Comparison of ENCODE assay signal across 8 mouse cellular contexts in the genomic region with DNA sequence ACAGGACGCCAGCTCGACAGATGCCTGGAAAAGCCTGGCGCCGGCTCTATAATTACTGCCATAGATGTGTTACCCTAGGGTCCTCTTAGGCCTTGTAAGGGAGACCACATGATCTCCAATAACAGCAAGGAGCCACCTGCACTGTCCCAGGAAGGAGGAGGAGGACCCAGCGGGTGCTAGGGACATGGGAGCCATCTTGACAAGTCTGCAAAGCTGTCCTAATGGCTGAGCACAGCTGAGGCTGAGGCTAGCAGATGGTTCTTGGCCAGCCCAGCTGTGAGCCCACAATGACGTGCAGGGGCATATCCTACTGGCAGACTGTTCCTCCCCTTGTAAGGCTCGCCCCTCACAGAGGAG. TPM values are rescaled to one million over a fixed set of nuclear protein-coding genes. Genes with fewer than 3 reads are reported as not detected.
DNase-seq lines count a peak whose midpoint lies in the region; ATAC-seq lines count a peak whose summit lies in the region.

No protein-coding gene starts in this region.

- H3K27ac ChIP-seq in liver, embryonic 11.5 days (ENCODE audit: low read depth, low read length): no peak overlapping the region

- peak overlapping the region; percentile 14; the same call in 1 of the 2 replicates for H3K9ac ChIP-seq in liver, embryonic 11.5 days (ENCODE audit: low read depth, low read length)

- DNase-seq in embryo, embryonic 10.5 days (ENCODE audit: low spot score): peak; percentile 24
- DNase-seq in embryo, embryonic 9.5 days (ENCODE audit: extremely low spot score): no peak
- DNase-seq in liver, embryonic 11.5 days (ENCODE audit: low spot score): no peak
- peak; percentile 38 for DNase-seq in skeletal muscle tissue, adult 2 months (ENCODE audit: low read depth, low spot score)
- no peak for DNase-seq in gastrocnemius, postnatal 36 days
- no peak for DNase-seq in cerebellum, postnatal 36 days

- no peak for ATAC-seq in megakaryocyte, adult 5-6 weeks (ENCODE audit: poor library complexity, severe bottlenecking)
- ATAC-seq in liver, embryonic 11.5 days (replicated peaks; ENCODE audit: low FRiP score): no peak

- H3K36me3 ChIP-seq in megakaryocyte, embryonic 14.5 days (replicated peaks; ENCODE audit: low read length): peaks cover 26% of the 10 kb centered on the region
- H3K36me3 ChIP-seq in liver, embryonic 11.5 days (ENCODE audit: control insufficient read depth, insufficient read depth, low read length): no peaks in the 10 kb centered on the region

- peaks cover 64% of the 10 kb centered on the region for H3K4me1 ChIP-seq in megakaryocyte, embryonic 14.5 days
- peaks cover 10% of the 10 kb centered on the region; the same call in 1 of the 2 replicates for H3K4me1 ChIP-seq in liver, embryonic 11.5 days (replicated peaks; ENCODE audit: control insufficient read depth, insufficient read depth, low read length)

- H3K27me3 ChIP-seq in megakaryocyte, embryonic 14.5 days (replicated peaks): peaks cover 40% of the 10 kb centered on the region
- no peaks in the 10 kb centered on the region; the same call in 1 of the 2 replicates for H3K27me3 ChIP-seq in liver, embryonic 11.5 days (replicated peaks; ENCODE audit: control insufficient read depth, insufficient read depth, low read length)

- no peaks in the 10 kb centered on the region for H3K9me3 ChIP-seq in megakaryocyte, embryonic 14.5 days
- H3K9me3 ChIP-seq in liver, embryonic 11.5 days (ENCODE audit: control insufficient read depth, low read length): no peaks in the 10 kb centered on the region

- WGBS in liver, embryonic 11.5 days: 69% methylated on average over 7 of the region's 7 CpGs

- H3K4me2 ChIP-seq in liver, embryonic 11.5 days: peak overlapping the region; percentile 57

- peak overlapping the region; percentile 4 for H3K4me3 ChIP-seq in megakaryocyte, embryonic 14.5 days (replicated peaks)
- H3K4me3 ChIP-seq in liver, embryonic 11.5 days (ENCODE audit: low read depth, low read length): peak overlapping the region; percentile 12

- intact Hi-C loops in gastrocnemius, postnatal 36 days (cut with DNase I): no loop called here

RNA-seq across cellular contexts. Expression of gene Osgin1, which starts 5.9 kb away (rescaled TPM):
- polyA plus RNA-seq in megakaryocyte, embryonic 14.5 days (2012; ENCODE audit: insufficient read depth, low replicate concordance): 6.3 and 11.2 TPM in 2 replicates
- 6.1 and 6.4 TPM in 2 replicates for total RNA-seq in megakaryocyte, adult 5-6 weeks (2015)
- 2.5 and 5.7 TPM in 2 replicates for total RNA-seq in megakaryocyte, adult 5-6 weeks (2017)
- polyA plus RNA-seq in liver, embryonic 11.5 days (2014; fragmentation: Nextera tagmentation; extraction: Ambion mirVana): 15.6 and 17.9 TPM in 2 replicates
- total RNA-seq in gastrocnemius, postnatal 36 days (2021): 10 to 100 TPM; 15.1 to 17.3 TPM

RNA-seq across cellular contexts. Expression of gene Necab2, which starts 6.6 kb away (rescaled TPM):
- polyA plus RNA-seq in megakaryocyte, embryonic 14.5 days (2012; ENCODE audit: insufficient read depth, low replicate concordance): not detected in 2 replicates
- not detected in 2 replicates for total RNA-seq in megakaryocyte, adult 5-6 weeks (2015)
- not detected in 2 replicates for total RNA-seq in megakaryocyte, adult 5-6 weeks (2017)
- polyA plus RNA-seq in liver, embryonic 11.5 days (2014; fragmentation: Nextera tagmentation; extraction: Ambion mirVana): 0.95 and 1.1 TPM in 2 replicates
- total RNA-seq in gastrocnemius, postnatal 36 days (2021): under 1 TPM in 1 of 2 experiments, not detected in 1; 0.52 TPM

RNA-seq across cellular contexts. Expression of gene Mlycd, which starts 45.2 kb away (rescaled TPM):
- 25.3 and 39.1 TPM in 2 replicates for polyA plus RNA-seq in megakaryocyte, embryonic 14.5 days (2012; ENCODE audit: insufficient read depth, low replicate concordance)
- 5.4 and 6.5 TPM in 2 replicates for total RNA-seq in megakaryocyte, adult 5-6 weeks (2015)
- 5.7 and 7.5 TPM in 2 replicates for total RNA-seq in megakaryocyte, adult 5-6 weeks (2017)
- polyA plus RNA-seq in liver, embryonic 11.5 days (2014; fragmentation: Nextera tagmentation; extraction: Ambion mirVana): 13.7 and 15.0 TPM in 2 replicates
- total RNA-seq in gastrocnemius, postnatal 36 days (2021): 100 to 1,000 TPM in 1 of 2 experiments, 10 to 100 TPM in 1; 73.5 to 114 TPM

Comparison
In these comparisons a context has a peak if more than half of its experiments do, and no peak if none do; other contexts are left out.
1. DNase-seq: peak in embryo, embryonic 10.5 days (single experiment) and skeletal muscle tissue, adult 2 months (single experiment); none in embryo, embryonic 9.5 days (single experiment), liver, embryonic 11.5 days (single experiment), gastrocnemius, postnatal 36 days (0 of 2) and cerebellum, postnatal 36 days (0 of 2).
2. RNA of gene Mlycd, which starts 45.2 kb away (total RNA-seq): 73.5 to 114 TPM in gastrocnemius, postnatal 36 days; 5.4 to 7.5 TPM in megakaryocyte, adult 5-6 weeks; every median in the first group is over 4 times any median in the second.